Comparison of ENCODE assay signal across 8 mouse cellular contexts in genomic region chr15:100830682-100831081, GRCm38 (mm10). TPM values are rescaled to one million over a fixed set of nuclear protein-coding genes. Genes with fewer than 3 reads are reported as not detected.
DNase-seq lines count a peak whose midpoint lies in the region; ATAC-seq and TF ChIP-seq lines count a peak whose summit lies in the region.

No protein-coding gene starts in this region.

- TF ChIP-seq CTCF in intestine, postnatal 0 days (IDR thresholded peaks at IDR 0.05; ENCODE audit: low read depth) = peak; percentile 75

- no peak overlapping the region for H3K27ac ChIP-seq in intestine, postnatal 0 days (ENCODE audit: low read depth, low read length)
- no peak overlapping the region for H3K27ac ChIP-seq in intestine, embryonic 16.5 days (ENCODE audit: low read length)

- H3K4me1 ChIP-seq in intestine, postnatal 0 days (replicated peaks; ENCODE audit: control insufficient read depth, insufficient read depth, low read length) = no peaks in the 10 kb centered on the region
- no peaks in the 10 kb centered on the region; the same call in 1 of the 2 replicates for H3K4me1 ChIP-seq in intestine, embryonic 16.5 days (ENCODE audit: control insufficient read depth, insufficient read depth, low read length)

- no peaks in the 10 kb centered on the region for H3K36me3 ChIP-seq in intestine, postnatal 0 days (ENCODE audit: control insufficient read depth, insufficient read depth)
- no peaks in the 10 kb centered on the region for H3K36me3 ChIP-seq in intestine, embryonic 16.5 days (ENCODE audit: control insufficient read depth, insufficient read depth, low read length)

- H3K4me2 ChIP-seq in intestine, postnatal 0 days (replicated peaks; ENCODE audit: low read depth) = no peak overlapping the region
- no peak overlapping the region for H3K4me2 ChIP-seq in intestine, embryonic 16.5 days (ENCODE audit: low read depth, low read length)

- no peak overlapping the region for H3K9ac ChIP-seq in intestine, postnatal 0 days (ENCODE audit: low read depth, low read length)
- H3K9ac ChIP-seq in intestine, embryonic 16.5 days (ENCODE audit: low read depth, low read length) = no peak overlapping the region

- no peaks in the 10 kb centered on the region for H3K27me3 ChIP-seq in intestine, postnatal 0 days (replicated peaks; ENCODE audit: control insufficient read depth, insufficient read depth, low read length)
- no peaks in the 10 kb centered on the region for H3K27me3 ChIP-seq in intestine, embryonic 16.5 days (replicated peaks; ENCODE audit: control insufficient read depth, insufficient read depth, low read length)

- no peak overlapping the region for H3K4me3 ChIP-seq in intestine, postnatal 0 days (ENCODE audit: low read depth, low read length)
- no peak overlapping the region for H3K4me3 ChIP-seq in intestine, embryonic 16.5 days (ENCODE audit: low read length)

- ATAC-seq in intestine, postnatal 0 days = no peak
- ATAC-seq in intestine, embryonic 16.5 days = no peak

- peak; percentile 42 for DNase-seq in 416B (ENCODE audit: low read depth)
- peak; percentile 32 for DNase-seq in MN1 (ENCODE audit: low spot score)
- DNase-seq in forelimb bud, embryonic 11.5 days (ENCODE audit: low read depth, low spot score) = peak; percentile 25
- no peak for DNase-seq in right cerebral cortex, postnatal 4 days
- no peak for DNase-seq in cerebellum, adult 18-20 months
- DNase-seq in adrenal gland, postnatal 10 days = no peak

- H3K9me3 ChIP-seq in intestine, postnatal 0 days (ENCODE audit: control insufficient read depth) = no peaks in the 10 kb centered on the region
- no peaks in the 10 kb centered on the region for H3K9me3 ChIP-seq in intestine, embryonic 16.5 days (ENCODE audit: control insufficient read depth, low read length)

- 66% methylated on average over 6 of the region's 6 CpGs for WGBS in intestine, postnatal 0 days
- WGBS in intestine, embryonic 16.5 days = 65% methylated on average over 6 of the region's 6 CpGs

RNA-seq across cellular contexts. Expression of gene Scn8a, which starts 39.0 kb away (rescaled TPM):
- 0.55 and 0.59 TPM in 2 replicates for polyA plus RNA-seq in intestine, postnatal 0 days (2015; fragmentation: Nextera tagmentation; extraction: Ambion mirVana)
- 0.95 and 1.1 TPM in 2 replicates for polyA plus RNA-seq in intestine, embryonic 16.5 days (2015; fragmentation: Nextera tagmentation; extraction: Ambion mirVana)
- total RNA-seq in adrenal gland, postnatal 10 days (2021) = 1 to 10 TPM; 2.5 to 5.6 TPM

Comparison
In these comparisons a context has a peak if more than half of its experiments do, and no peak if none do; other contexts are left out.
1. DNase-seq: peak in 416B (single experiment), MN1 (single experiment) and forelimb bud, embryonic 11.5 days (single experiment); none in right cerebral cortex, postnatal 4 days (single experiment), cerebellum, adult 18-20 months (0 of 2) and adrenal gland, postnatal 10 days (single experiment).